Mouse (Mus musculus) bone marrow macrophage, adult 2 months (primary cell): ENCODE results near the gene Tmem132c.

Experiments
- CTCF ChIP-seq: IDR thresholded peaks from 2 replicates; pipeline ENCODE4 v1.5.1; 2012; ENCODE audit warnings: low read depth, mild to moderate bottlenecking, low read length, moderate library complexity
- POLR2A ChIP-seq: IDR thresholded peaks from 2 replicates; pipeline ENCODE4 v1.6.1; 2012; ENCODE audit warnings: mild to moderate bottlenecking, low read depth, low read length, borderline replicate concordance

GRCm38 (mm10) chr5:127346364-127346763 lies 104.8 kb downstream of the Tmem132c start:
- TF ChIP-seq CTCF (no peak), POLR2A (no peak)
